Mouse (Mus musculus) granulocyte monocyte progenitor cell, adult 5-6 weeks (primary cell): ENCODE data around the gene Ssx2ip. TPM values are rescaled to one million over a fixed set of nuclear protein-coding genes. Genes with fewer than 3 reads are reported as not detected.

Experiments
- ATAC-seq: replicated peaks from 2 replicates; pipeline ENCODE4 v1.8.0; 2016; ENCODE audit warnings: mild to moderate bottlenecking, moderate TSS enrichment, inconsistent platforms; ENCODE audit not compliant: poor library complexity, severe bottlenecking
- total RNA-seq, 2 experiments: library from RNA; stranded (forward) in 1 of 2; stranded (reverse) in 1 of 2; fragments of 200-712, 200-1000 nt in 1 of 2; fragments of >200 nt in 1 of 2; fragmentation: Nextera tagmentation in 1 of 2; gene quantifications; 2 replicates each; pipeline ENCODE4 v1.2.3; 2014 to 2017

The Ssx2ip gene
- total RNA-seq (2014; fragmentation: Nextera tagmentation) (7.6 and 13.9 TPM in 2 replicates), total RNA-seq (2017) (17.7 and 19.8 TPM in 2 replicates)

DNA sequence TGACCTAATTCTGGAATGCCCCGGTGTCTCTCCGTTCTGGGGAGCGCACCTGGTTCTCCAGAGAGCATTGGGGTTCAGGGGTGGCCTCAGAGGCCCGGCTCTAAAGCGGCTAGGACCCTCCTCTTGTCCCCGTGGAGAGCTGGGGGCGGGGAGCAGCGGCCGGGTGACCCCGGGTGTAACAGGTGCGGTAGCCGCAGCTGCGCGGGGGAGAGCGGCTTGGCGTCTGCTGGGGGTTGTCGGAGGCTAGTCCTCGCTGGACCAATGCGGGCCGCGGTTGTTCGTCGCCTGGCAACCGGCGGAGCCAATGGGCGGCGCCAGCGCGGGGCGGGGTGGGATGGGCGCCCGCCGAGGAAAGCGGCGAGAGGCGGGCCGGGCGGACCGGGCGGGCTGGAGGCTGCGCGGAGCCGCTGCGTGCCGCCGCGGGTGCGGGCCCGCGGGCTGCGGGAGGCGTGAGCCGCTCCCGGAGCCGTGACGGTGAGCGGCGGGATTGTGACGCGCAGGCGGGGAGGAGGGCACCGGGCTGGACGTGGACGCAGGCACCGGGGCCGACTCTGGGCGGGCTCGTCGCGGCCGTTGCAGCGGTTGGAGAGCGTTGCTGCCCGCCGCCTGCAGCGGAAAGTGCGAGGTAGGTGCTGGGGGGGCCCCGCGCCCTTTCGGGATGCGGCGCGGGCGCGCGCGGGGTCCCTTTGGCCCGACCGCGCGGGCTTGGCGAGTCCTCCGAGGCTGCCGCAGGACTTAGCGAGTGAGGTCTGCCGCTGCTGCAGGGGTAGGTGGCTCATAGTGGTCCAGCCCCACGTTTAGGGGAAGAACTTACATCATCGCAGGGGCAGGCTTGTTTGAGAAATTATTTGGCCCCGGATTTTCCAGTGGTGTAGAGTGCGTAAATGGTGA lies at the start of gene Ssx2ip:
Gene Ssx2ip (plus strand): TSS at position 332 of the 891 bp plus-strand sequence.
- peak; percentile 92 for ATAC-seq

DNA sequence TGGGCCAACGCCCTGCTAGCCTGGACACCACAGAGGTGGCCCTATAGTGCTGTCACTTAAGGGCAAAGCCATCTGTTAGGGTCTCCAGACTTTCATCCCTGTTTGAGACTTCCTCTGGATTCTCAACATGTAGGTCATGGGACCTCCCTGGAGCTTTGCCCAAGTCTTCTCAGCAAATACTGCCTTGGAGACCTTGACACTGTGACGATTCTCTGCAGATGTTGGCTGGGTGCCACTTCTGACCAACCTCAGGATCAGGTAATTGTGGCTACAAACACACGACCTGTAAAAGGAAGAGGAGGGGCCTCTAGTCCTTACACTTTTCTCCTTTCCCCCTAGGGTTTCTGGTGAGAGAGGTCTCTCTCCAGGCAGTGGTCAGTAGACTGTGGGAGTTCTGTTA lies 49.3 kb upstream of the Ssx2ip start:
- no peak for ATAC-seq

DNA sequence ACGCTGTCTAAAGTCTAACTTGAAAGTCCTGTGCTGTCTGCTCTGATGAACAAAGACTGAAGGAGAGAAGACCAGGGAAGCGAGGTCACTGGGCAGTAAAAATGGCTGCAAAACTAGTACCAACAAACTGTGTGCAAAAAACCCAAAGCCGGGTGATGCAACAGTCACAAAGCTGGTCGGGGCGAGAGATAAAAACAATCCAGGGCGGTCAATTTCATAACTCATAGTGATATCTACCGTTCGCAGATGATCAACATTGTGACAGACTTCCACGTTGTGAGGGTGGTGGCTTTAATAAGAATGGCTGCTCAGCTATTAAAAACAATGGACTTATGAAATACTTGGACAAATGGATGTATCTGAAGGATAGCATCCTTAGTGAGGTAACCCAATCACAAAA lies 39.0 kb upstream of the Ssx2ip start:
- peak; percentile 46; the same call in 1 of the 2 replicates for ATAC-seq

DNA sequence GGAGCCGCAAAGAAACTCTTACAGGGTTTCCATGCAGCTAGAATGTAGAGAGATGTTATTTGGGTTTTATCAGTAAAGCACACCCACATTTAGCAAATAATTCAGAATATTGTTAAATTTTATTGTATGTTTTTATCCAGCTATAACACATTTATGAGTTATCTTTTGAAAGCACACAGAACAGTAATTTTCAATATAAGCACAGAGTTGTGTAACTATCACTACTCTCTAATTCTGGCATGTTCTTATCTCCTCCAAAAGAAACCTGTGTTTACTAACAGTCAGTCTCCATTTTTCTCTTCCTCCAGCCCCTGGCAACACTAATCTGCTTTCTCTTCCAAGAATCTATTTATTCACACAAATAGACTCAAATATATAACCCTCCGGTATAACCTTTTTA lies 37.4 kb upstream of the Ssx2ip start:
- no peak for ATAC-seq

DNA sequence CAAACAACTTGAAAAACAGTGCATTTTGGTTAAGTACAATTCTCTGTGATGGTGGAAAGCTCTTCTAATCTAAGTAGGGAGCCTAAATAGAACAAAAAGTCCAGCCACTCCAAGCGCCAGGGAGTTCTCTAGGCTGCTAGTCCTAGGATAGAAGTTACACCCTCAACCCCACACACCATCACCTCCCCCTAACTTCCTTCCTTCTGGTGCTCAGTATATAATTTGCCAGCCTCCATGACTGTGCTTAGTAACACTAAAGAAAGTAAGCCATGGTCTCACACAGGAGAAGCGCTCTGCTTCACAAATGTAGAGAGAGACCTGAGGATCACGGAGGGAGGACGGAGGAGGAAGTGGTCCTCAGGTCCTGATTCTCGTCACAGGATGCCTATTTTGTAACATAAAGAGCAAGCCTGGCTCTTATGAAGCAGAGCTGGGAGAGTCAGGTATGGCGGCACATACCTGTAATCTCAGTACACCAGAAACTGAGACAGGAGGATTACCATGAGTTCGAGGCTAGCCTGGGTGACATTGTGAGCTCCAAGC lies 33.8 kb upstream of the Ssx2ip start:
- no peak; the same call in 1 of the 2 replicates for ATAC-seq

DNA sequence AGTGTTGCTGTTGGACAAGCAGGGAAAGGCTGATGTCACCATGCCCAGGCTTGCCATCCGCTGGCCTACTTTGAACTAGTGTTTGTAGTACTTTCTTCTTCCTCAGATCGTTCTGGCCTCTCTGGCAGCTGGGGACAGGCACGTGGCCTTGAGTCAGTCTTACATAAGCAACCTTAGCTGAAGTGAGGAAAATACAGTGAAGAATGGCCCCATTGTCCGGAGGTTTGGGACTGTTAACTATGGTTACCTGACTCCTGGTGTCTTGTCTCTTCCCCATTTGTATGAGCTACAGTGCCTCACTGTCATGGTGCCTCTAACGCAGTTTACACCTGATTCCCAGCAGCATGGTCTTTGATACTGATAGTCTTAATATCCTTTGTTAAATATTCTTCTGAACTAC lies 33.2 kb upstream of the Ssx2ip start:
- ATAC-seq = no peak

DNA sequence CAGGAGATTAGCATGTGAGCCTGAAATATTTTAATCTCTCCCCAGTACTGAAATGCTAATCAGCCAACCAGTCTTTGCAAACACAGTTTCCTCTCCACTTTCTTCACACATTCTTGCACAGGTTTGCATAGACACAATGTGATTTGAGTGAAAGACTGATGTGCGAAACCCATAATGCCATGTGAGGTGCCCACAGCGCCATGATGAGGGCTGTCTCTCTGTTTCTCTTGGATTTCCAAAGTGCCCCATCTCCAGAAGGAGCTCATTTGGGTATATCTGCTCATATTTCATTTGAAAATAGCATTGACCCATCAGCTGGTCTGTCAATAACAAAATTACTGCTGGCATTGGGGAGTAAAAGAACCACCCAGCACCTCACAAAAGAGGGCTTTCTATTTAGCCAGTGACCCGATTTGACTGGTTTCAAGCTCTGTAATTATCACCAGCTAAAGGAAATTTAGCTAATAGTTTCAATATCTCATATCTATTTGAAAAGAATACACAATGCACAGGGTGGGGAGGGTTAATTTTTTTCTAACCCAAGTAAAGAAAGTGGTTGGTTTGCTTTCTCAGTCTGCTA lies 29.8 kb upstream of the Ssx2ip start:
- no peak for ATAC-seq

DNA sequence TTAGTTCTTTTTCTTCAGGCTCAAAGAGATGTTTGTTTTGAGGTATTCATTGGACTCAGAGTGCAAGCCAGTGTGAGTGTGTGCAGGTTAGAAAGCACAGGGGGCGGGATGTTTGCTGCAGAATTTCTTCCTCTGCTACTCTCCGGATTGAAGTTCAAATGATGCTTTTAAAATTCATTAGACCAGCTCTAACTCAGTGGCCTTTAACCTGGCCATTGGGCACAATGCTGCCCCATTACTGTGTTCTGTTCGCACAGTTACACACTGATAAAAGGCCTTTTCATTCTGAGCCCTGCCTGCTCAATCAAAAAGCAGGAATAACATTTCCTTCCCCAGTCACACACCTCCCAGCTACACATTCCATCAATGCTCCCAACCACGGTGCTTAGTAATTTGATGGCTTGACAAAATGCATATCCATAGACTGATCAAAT lies 29.2 kb upstream of the Ssx2ip start:
- ATAC-seq = no peak

DNA sequence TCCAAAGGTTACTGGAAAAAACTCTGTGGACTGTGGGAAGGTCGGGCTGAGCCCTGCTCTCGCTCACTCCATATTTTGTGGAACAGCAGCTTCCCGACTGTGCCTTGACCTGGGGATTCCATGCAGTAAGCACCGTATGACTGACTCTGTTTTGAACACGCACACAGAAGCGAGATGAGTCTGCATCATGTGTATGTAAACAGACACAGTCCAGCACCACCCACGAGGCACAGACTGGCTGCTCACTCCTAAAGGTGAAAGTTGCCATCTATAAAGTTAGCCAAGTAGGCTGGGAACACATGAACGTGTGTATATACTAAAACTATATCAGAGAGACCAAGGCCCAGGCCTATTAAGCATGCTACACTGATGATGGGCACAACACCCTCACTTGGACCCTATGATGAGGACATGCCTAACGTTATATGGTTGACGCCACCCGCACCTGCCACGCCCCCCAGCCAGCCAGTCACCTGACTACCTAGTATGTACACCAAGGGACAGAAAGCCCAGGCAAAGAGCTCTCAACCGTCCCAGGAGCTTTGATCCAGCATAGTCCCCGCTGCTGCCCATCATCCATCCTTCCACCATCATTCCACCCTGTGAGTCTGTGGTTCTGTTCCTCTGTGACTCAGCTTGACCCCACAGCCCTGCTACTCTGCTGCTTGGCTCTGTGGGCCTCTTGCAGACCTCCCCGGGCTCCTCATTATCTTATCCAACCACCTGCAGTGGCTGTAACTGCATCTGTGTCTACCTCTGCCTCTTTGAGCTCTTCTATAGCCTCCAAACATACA lies 27.9 kb upstream of the Ssx2ip start:
- ATAC-seq = no peak

DNA sequence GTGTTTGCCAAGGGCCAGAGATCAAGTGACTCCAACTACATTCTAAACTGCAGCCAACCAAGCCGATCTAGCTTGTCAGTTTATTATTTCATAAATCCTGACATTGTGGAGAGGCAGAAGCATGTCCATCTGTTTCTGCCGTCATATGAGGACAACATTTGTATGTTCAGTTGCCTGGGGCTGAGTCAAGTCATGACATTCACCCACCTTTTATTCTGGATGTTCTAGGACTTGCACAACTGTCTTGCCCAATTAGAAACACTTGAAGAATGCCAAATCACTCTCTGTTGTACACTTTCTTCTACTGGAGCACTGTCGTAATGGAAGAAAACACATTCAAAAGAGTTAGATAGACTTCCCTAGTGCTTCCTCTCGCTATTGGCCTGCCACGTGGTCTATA lies 27.2 kb upstream of the Ssx2ip start:
- no peak for ATAC-seq

DNA sequence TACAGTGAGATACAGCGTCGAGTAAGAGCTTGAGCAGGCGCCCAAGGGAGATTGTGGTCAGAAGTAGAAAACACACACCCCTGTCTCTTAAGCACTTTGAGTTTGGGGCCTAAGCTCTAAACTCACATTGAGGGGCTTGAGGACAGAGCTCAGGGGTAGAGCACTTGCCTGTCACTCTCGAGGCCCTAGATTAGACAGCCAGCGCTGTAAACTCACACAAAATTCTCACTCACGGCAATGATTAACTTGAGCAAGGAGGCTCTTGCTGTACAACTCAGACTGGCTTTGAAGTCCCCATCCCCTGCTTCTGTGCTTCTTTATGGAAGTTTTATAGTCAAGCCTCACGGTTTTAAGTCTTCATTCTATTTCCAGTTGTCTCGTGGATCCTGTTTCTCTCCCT lies 25.7 kb upstream of the Ssx2ip start:
- no peak for ATAC-seq

DNA sequence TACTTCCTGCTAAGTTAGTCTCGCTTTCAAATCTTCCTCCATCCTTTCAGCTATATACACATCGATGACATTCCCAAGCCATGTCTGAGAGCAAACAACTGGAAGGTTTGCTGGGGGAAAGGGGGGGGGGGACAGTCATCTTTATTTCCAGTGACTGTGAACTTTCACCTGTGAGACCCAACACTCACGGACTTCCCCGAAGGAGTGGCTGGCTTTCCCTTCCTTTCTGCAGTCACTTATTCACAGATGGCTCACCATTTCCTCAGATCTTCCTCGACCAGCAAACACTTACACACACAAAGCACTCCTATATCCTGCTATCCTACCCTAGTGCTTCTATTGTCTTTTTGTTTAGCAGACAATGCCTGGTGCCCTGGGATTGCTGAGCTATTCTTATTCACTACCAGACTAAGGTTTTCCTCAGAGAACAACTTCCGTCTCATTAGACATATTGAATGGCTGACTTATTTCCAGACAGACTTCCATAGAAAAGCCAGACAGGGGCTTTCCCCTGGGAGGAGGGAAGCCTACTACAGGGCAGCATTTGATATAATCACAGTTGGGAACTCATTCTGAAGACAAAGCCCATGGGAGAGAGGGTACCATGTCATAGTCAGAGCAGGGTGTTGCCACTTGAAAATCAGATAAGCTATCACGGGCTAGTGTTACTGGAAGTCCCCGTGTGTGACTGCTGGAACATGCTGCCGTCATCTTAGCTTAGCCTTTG lies 24.5 kb upstream of the Ssx2ip start:
- no peak for ATAC-seq

DNA sequence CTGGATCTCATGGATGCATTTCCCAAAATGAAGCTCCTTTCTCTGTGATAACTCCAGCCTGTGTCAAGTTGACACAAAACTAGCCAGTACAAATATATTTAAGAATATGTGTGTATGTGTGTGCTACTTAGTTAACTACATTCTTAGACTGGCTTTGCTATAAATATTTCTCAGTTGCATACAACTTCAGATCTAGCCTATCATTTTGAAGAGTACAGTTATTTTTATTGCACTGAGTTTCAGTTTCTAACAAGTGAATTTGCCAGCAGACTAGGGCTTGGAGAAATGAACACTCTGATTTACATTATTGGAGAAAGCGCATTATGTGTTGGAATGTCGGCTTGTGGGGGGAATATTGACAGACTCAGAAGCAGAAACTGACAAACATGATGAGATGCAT lies 23.6 kb upstream of the Ssx2ip start:
- no peak for ATAC-seq

DNA sequence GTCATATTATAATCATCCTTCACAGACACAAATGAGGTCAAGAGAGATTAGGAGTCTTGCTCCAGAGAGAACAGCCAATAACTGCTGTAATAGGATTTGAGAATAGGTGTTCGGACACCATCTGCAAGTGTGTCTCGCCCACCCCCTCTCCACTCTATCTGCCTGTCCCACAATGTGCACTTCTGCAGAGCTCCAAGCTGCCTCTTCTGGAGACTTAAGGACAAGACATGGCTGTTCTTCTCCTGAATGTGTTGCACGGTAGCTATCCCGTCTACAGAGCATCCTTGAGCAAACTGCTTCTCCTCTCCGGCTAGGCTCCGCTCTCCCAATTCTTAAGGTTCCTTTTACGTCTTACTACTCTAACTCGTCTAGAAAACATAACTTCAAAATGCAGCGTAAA lies 23.0 kb upstream of the Ssx2ip start:
- ATAC-seq = no peak

DNA sequence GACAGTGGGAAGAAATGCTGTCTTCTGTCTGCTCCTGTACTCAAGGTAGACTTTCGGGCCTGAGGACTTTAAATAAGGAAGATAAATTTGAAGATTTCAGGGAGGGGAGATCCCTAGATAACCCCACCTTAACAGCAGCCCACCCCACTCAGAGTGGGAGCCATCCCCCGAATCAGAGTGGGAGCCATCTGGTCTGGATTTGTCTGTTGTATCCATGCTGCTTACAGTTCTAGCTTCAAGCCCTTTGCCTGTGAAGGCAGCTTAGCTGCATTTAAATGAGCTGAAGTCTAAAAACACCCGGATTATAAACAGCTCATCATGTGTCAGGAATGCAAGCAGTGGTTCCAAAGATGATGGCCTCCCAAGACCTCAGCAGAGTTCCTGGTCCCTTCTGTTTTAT lies 17.6 kb upstream of the Ssx2ip start:
- no peak for ATAC-seq

DNA sequence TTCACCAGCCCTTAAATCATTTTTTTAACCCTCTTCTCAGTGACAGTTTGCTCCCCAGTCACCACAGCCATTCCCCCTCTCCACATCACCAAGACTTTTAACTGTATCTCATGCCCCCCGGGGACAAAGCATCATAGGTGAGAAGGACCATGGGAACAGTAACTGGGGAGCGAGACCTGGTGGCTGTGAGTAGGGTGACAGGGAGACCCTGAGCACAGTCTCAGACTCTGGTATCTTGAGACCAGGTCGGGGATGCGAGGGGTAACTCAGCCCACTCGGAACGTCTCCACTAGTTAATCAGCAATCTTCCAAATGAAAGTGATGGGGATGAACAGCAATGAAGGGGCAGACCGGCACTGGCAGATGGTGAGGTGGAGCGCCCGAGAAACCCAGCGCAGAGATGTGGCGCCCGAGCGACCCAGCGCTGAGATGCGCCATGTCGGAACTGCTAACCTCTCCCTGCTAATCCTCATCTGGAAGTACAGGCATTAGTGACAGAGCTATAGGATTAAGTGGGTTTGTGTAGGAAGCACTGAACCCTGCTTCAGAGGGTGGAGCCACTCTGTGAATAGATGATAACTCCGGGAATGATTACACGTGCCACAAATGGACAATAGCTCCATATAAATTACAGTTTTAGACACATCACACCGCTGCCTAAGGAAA lies 11.7 kb upstream of the Ssx2ip start:
- no peak for ATAC-seq

DNA sequence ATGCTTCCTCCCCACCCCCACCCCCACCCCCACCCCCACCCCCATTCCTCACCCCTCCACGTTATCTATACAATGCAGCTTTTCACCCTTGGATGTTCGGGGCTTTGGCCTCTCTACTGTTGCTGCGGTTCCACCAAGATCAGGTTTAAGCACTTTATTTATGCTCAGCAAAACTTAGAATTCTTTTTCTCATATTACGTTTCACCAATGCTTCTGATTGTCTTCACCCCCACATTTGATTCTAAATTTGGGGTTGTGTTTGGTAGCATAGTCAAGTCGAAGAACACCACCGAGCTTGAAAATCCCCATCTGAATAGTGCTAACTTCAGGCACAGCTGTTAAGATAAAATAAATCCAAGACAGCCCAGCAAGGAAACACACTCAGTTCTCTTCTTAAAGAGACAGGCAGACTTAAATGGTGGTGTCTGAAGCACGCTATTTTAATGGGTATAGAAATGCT lies 10.8 kb upstream of the Ssx2ip start:
- ATAC-seq = no peak

DNA sequence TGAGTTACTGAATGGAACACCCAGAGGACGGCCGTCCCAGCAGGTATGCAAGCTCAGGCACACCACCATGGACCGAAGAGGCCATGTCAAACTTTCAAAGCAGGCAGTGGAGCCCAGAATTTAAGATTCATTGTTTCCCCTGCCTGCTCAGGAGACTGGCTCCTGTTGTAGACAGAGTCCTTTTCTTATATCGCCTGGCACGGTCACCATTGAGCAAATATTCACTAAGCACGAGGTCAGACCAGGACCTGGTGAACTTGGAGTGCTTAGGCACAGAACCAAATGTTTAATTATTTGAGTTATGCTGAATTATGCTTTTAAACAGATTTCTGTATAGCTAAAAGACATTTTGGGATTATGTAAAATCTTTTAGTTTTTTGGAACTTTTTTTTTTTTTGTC lies 8.2 kb upstream of the Ssx2ip start:
- no peak for ATAC-seq

DNA sequence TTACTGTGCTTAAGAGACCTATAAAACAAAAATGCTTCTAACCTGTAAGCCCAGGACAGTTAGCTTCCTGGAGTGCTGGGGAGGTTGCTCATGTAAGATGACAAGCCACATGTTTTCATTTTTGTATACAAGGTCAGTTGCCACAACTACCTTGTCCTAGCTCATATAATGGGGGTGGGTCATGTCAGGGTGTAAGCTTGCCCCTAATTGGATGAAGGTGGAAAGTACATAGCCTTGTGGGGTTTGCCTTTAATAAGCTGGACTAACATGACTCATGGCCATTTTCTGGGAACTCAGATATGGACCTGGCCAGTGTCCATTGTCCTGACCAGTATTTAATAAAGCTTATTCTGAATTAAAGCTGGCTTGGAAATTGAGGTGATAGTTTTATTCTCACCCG lies 7.5 kb upstream of the Ssx2ip start:
- ATAC-seq = no peak
